Mouse (Mus musculus): Measurements from ENCODE around the gene Mmgt2.

Gene Mmgt2

DNA sequence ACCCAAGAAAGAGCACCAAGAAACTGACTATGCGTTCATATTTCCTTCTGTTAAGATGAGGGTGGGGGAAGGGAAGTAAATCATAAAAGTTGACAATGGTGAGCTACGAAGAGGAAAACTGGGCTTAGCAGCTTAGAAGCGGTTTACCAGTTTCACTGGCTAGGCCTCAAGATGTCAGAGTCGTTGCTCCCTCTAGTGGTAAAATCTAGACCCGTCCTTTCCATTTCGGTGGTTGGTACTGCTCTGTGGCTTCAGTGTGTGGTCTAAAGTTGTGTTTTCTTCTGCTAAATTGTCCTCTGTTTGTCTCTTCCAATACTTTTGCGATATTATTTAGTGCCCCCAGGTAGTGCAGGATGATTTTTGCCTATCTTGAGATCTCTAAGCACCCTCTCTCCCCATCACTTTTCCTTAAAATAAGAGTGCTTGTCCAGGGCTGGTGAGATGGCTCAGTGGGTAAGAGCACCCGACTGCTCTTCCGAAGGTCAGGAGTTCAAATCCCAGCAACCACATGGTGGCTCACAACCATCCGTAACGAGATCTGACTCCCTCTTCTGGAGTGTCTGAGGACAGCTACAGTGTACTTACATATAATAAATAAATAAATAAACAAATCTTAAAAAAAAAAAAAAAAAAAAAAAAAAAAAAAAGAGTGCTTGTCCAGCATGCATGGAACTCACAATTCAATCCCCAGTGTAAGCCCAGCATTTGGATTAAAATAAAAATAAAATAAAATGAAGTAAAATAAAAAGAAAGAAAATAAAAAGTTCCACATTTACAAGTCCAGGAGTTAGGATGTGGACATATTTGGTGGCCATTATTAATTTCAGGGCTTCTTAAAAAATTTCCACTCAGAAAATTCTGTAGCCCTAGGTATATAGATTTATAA is 45.1 kb downstream of the Mmgt2 start:
- intact Hi-C loops (cut with DNase I), result no loop called here

GRCm38 (mm10) chr11:62695126-62695525 is 46.7 kb downstream of the Mmgt2 start:
- intact Hi-C loops (cut with DNase I), result no loop called here

GRCm38 (mm10) chr11:62699749-62700148 is 51.3 kb downstream of the Mmgt2 start:
- intact Hi-C loops (cut with DNase I), result no loop called here

GRCm38 (mm10) chr11:62701218-62701617 is 52.8 kb downstream of the Mmgt2 start:
- intact Hi-C loops (cut with DNase I), result no loop called here

- intact Hi-C loops (cut with DNase I), result no loop called here
Measured at GRCm38 (mm10) chr11:62706141-62706540, 57.7 kb downstream of the Mmgt2 start.

DNA sequence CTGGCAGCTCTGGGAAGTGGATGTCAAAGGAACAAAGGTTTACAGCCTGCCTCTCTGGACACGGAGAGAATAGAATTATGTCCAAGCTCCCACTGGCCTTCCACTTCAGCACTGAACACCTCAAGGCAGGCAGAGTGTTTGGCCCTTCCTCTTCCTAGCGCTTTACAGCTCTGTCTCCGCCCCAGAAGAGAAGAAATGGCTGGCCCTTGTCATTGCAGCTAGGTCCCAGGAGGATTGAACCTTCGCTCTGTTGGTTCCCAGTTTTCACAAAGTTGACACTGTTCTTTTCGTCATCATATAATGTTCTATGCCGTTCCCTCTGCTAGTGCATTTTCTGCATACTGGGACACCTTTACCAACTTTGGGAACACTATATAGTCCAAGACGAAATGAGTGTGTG is 59.8 kb downstream of the Mmgt2 start:
- intact Hi-C loops (cut with DNase I), result no loop called here

DNA sequence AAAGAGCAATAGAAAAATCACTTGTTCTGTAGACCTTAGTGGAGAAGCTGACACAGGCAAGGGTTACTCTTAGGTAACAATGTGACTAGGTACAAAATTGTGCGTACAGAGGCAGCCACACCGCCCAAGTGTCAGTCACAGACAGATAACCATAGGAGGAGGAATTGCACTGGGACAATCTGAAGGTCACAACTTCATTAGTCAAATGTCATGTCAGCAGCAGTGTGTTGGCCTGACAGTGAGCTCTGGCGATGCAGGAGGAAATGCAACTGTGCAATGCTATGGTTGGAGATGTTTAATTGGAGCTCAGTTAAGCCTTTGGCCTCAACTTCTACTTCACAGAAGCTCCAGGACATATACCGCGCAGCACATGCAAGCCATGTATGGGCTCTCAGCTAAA is 62.2 kb downstream of the Mmgt2 start:
- intact Hi-C loops (cut with DNase I), result no loop called here
